Mouse (Mus musculus) spleen, embryonic (tissue): Measurements from ENCODE around the gene Tmc6.

Experiments used
- CTCF ChIA-PET: fragments of 350-600 bp; sonication (Branson Sonifier 250); formaldehyde crosslinking; loops from one replicate; lab custom pipeline; 2022; lab: Charles Lee

Tmc6 gene

GRCm38 (mm10) chr11:117813867-117814266 lies 31.9 kb upstream of the Tmc6 start:
- CTCF ChIA-PET = no interaction called here

- CTCF ChIA-PET = interaction anchor here (0.6 to 1.6 kb wide), 3 partner anchors 9 to 18 kb away, joined by 3 to 4 read pairs (median 3); no protein-coding TSS in a partner anchor
Measured at GRCm38 (mm10) chr11:117810401-117811046, 28.5 kb upstream of the Tmc6 start.

GRCm38 (mm10) chr11:117809407-117810311 lies 27.7 kb upstream of the Tmc6 start, which contains the start of the genes Gm20708 and Syngr2:
Gm20708 (plus strand) TSS chr11:117809668.
Syngr2 (plus strand) TSS chr11:117809668.
- CTCF ChIA-PET = interaction anchor here (1.1 to 1.6 kb wide), 3 partner anchors 8 to 38 kb away, joined by 3 to 5 read pairs (median 4); no protein-coding TSS in a partner anchor

GRCm38 (mm10) chr11:117806781-117807180 lies 24.8 kb upstream of the Tmc6 start:
- CTCF ChIA-PET = no interaction called here

- CTCF ChIA-PET = interaction anchor here (1.1 kb wide), 1 partner anchor 29 kb away, joined by 3 read pairs; no protein-coding TSS in a partner anchor
Measured at GRCm38 (mm10) chr11:117803166-117803688, 21.2 kb upstream of the Tmc6 start.

GRCm38 (mm10) chr11:117801650-117802049 lies 19.7 kb upstream of the Tmc6 start:
- CTCF ChIA-PET = interaction anchor here (1.0 to 1.4 kb wide), 2 partner anchors 9 to 25 kb away, joined by 4 to 17 read pairs; no protein-coding TSS in a partner anchor

GRCm38 (mm10) chr11:117800038-117800437 lies 18.0 kb upstream of the Tmc6 start:
- CTCF ChIA-PET = no interaction called here

GRCm38 (mm10) chr11:117799174-117799573 lies 17.2 kb upstream of the Tmc6 start:
- CTCF ChIA-PET = interaction anchor here (0.6 kb wide), 1 partner anchor 81 kb away, joined by 3 read pairs; no protein-coding TSS in a partner anchor

GRCm38 (mm10) chr11:117798160-117798541 lies 16.2 kb upstream of the Tmc6 start:
- CTCF ChIA-PET = no interaction called here

GRCm38 (mm10) chr11:117797511-117798159 lies 15.6 kb upstream of the Tmc6 start, which contains the start of gene 6030468B19Rik:
6030468B19Rik (plus strand) TSS chr11:117797660.
- CTCF ChIA-PET = no interaction called here

- CTCF ChIA-PET = interaction anchor here (0.7 kb wide), 1 partner anchor 501 kb away, joined by 3 read pairs; no protein-coding TSS in a partner anchor
Measured at GRCm38 (mm10) chr11:117796954-117797353, 15.0 kb upstream of the Tmc6 start.

- CTCF ChIA-PET = interaction anchor here (0.5 to 0.7 kb wide), 2 partner anchors 38 to 1088 kb away, joined by 4 read pairs; no protein-coding TSS in a partner anchor
Measured at GRCm38 (mm10) chr11:117794035-117794551, 12.1 kb upstream of the Tmc6 start.

- CTCF ChIA-PET = interaction anchor here (0.9 kb wide), 1 partner anchor 19 kb away, joined by 3 read pairs; no protein-coding TSS in a partner anchor
Measured at GRCm38 (mm10) chr11:117792281-117792888, 10.4 kb upstream of the Tmc6 start.

GRCm38 (mm10) chr11:117791441-117791761 lies 9.4 kb upstream of the Tmc6 start:
- CTCF ChIA-PET = interaction anchor here (0.9 to 2.5 kb wide), 4 partner anchors 10 to 82 kb away, joined by 4 to 15 read pairs (median 6); partner anchors contain the start of genes Afmid, Tk1, Tmc6 and Tmc8

- CTCF ChIA-PET = interaction anchor here (0.6 to 2.5 kb wide), 7 partner anchors 9 to 106 kb away, joined by 3 to 15 read pairs (median 4); partner anchors contain the start of genes Afmid, Tk1, Tmc6 and Tmc8
Measured at GRCm38 (mm10) chr11:117790703-117791440, 8.9 kb upstream of the Tmc6 start.

GRCm38 (mm10) chr11:117790286-117790685 lies 8.3 kb upstream of the Tmc6 start:
- CTCF ChIA-PET = interaction anchor here (0.6 to 2.5 kb wide), 8 partner anchors 9 to 271 kb away, joined by 3 to 15 read pairs (median 4); partner anchors contain the start of genes Afmid, Tk1, Tmc6 and Tmc8

GRCm38 (mm10) chr11:117788481-117788880 lies 6.5 kb upstream of the Tmc6 start:
- CTCF ChIA-PET = interaction anchor here (0.6 to 2.4 kb wide), 4 partner anchors 9 to 111 kb away, joined by 3 to 14 read pairs (median 4); no protein-coding TSS in a partner anchor

- CTCF ChIA-PET = interaction anchor here (0.6 kb wide), 1 partner anchor 52 kb away, joined by 13 read pairs; no protein-coding TSS in a partner anchor
Measured at GRCm38 (mm10) chr11:117786294-117786693, 4.3 kb upstream of the Tmc6 start.
